Mouse (Mus musculus): Measurements from ENCODE around the gene Efna2. TPM values are rescaled to one million over a fixed set of nuclear protein-coding genes. Genes with fewer than 3 reads are reported as not detected.
A peak's percentile ranks its signal among the peaks of the same experiment; 100 is the strongest.

Efna2 gene
- total and polyA plus RNA-seq, 2 experiments from 2014 or later = 23.2 to 32.8 TPM

DNA sequence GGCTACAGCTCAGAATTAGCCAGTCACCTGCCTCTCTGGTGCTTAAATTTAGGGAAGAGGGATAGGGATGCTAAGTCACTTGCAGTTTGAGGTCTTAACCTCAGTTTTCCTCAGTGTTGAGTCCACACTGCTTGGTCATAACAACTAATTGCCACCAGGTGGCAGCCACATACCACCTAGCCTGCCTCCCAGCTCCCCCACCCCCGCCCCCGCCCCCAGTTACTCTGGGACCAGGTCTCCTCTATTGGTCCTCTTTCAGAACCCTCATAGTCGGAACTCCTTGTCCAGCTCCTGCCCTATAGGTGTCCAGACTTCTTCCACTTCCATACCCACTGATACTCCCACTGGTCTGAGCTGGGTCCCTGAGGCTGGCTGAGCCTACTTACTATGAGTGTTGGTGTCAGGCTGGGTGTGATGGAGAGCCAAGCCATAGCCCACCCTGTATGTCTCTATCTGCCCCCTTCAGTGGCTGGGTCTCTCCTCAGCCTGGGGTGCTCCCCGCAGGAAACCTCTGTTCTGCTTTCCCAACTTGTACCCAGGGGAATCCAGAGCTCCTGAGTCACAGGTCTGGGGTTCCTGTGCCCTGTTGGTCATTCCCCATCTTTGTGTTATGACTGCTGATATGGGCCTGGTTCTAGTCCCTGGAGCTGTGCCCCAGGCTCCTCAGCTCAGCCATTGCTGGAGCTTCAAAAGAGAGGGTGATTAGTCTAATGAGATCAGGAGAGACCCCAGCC, 3.6 kb upstream of the Efna2 start:
- H3K9ac ChIP-seq (replicated peaks; ENCODE audit: low read length) = no peak overlapping the region
- H3K4me1 ChIP-seq (ENCODE audit: insufficient read depth, low read length) = 0 out of 2 replicates have a peak, but pooled peaks cover 5% of the 10 kb centered on the region
- ATAC-seq = 0 out of 2 replicates have a peak, but pooled peaks have one; percentile 10
- DNase-seq (ENCODE audit: low spot score) = peak; percentile 79
- no peak overlapping the region for H3K27ac ChIP-seq
- no peak overlapping the region for H3K4me3 ChIP-seq (ENCODE audit: low read length)
- WGBS = 25% methylated on average over 4 of the region's 4 CpGs
- H3K9me3 ChIP-seq (ENCODE audit: low read length) = no peaks in the 10 kb centered on the region
- no peaks in the 10 kb centered on the region for H3K27me3 ChIP-seq (ENCODE audit: insufficient read depth, low read length)
- no peak overlapping the region for H3K4me2 ChIP-seq (ENCODE audit: low read depth, low read length)
- TF ChIP-seq CTCF (IDR thresholded peaks at IDR 0.05; ENCODE audit: low read depth) = peak; percentile 79
- peaks cover 12% of the 10 kb centered on the region; the same call in 1 of the 2 replicates for H3K36me3 ChIP-seq (ENCODE audit: insufficient read depth, low read length)

- ATAC-seq = no peak
- Histone ChIP-seq H3K27me3 (ENCODE audit: insufficient read depth, low read length) (no peaks in the 10 kb centered on the region), H3K36me3 (ENCODE audit: insufficient read depth, low read length) (peaks cover 8% of the 10 kb centered on the region; the same call in 1 of the 2 replicates), H3K4me1 (ENCODE audit: insufficient read depth, low read length) (0 out of 2 replicates have a peak, but pooled peaks cover 7% of the 10 kb centered on the region), H3K9me3 (ENCODE audit: low read length) (no peaks in the 10 kb centered on the region), H3K4me3 (ENCODE audit: low read length) (no peak overlapping the region), H3K27ac (no peak overlapping the region), H3K9ac (replicated peaks; ENCODE audit: low read length) (no peak overlapping the region), H3K4me2 (ENCODE audit: low read depth, low read length) (no peak overlapping the region)
- WGBS = 74% methylated on average over 5 of the region's 5 CpGs
- DNase-seq (ENCODE audit: low spot score) = no peak
- no peak for TF ChIP-seq CTCF (IDR thresholded peaks at IDR 0.05; ENCODE audit: low read depth)
These were observed 2.9 kb upstream of the Efna2 start for GRCm38 (mm10) chr10:80176270-80176834.

GRCm38 (mm10) chr10:80177441-80178279, 1.6 kb upstream of the Efna2 start:
- 52% methylated on average over 7 of the region's 7 CpGs for WGBS
- 0 out of 2 replicates have a peak, but pooled peaks cover 7% of the 10 kb centered on the region for H3K4me1 ChIP-seq (ENCODE audit: insufficient read depth, low read length)
- no peak overlapping the region for H3K27ac ChIP-seq
- no peak for DNase-seq (ENCODE audit: low spot score)
- H3K27me3 ChIP-seq (ENCODE audit: insufficient read depth, low read length) = no peaks in the 10 kb centered on the region
- H3K36me3 ChIP-seq (ENCODE audit: insufficient read depth, low read length) = no peaks in the 10 kb centered on the region
- ATAC-seq = no peak
- H3K9ac ChIP-seq (replicated peaks; ENCODE audit: low read length) = no peak overlapping the region
- no peak overlapping the region for H3K4me2 ChIP-seq (ENCODE audit: low read depth, low read length)
- no peaks in the 10 kb centered on the region for H3K9me3 ChIP-seq (ENCODE audit: low read length)
- no peak overlapping the region for H3K4me3 ChIP-seq (ENCODE audit: low read length)
- no peak for TF ChIP-seq CTCF (IDR thresholded peaks at IDR 0.05; ENCODE audit: low read depth)

DNA sequence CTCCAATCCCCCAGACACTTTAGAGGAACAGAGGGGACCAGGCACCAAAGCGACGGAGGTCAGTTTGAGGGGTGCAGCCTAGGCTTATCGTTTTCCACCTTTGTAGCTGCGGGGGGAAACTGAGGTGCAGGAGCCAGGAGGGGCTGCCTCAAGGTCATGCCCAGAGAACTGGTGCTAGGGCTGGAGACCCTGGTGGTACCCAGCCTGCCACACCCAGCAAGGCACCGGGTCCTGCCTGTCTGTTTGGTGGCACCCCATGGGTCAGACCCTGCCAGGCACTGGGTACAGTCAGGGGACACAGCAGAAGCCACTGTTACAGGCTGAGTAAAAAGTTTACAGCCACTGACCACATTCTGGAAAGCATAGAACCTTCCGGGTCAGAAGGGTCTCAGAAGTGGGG, 1.0 kb downstream of the Efna2 start:
- DNase-seq (ENCODE audit: low spot score) (no peak), ATAC-seq (no peak)
- Histone ChIP-seq H3K9me3 (ENCODE audit: low read length) (no peaks in the 10 kb centered on the region), H3K27me3 (ENCODE audit: insufficient read depth, low read length) (no peaks in the 10 kb centered on the region), H3K4me3 (ENCODE audit: low read length) (peak overlapping the region; percentile 69), H3K4me1 (ENCODE audit: insufficient read depth, low read length) (0 out of 2 replicates have a peak, but pooled peaks cover 7% of the 10 kb centered on the region), H3K9ac (replicated peaks; ENCODE audit: low read length) (peak overlapping the region; percentile 85), H3K27ac (no peak overlapping the region), H3K36me3 (ENCODE audit: insufficient read depth, low read length) (no peaks in the 10 kb centered on the region), H3K4me2 (ENCODE audit: low read depth, low read length) (peak overlapping the region; percentile 85)
- no peak for TF ChIP-seq CTCF (IDR thresholded peaks at IDR 0.05; ENCODE audit: low read depth)
- 32% methylated on average over 6 of the region's 6 CpGs for WGBS

- H3K27ac ChIP-seq = no peak overlapping the region
- H3K4me3 ChIP-seq (ENCODE audit: low read length) = peak overlapping the region; percentile 69; the same call in 1 of the 2 replicates
- peak overlapping the region; percentile 85 for H3K4me2 ChIP-seq (ENCODE audit: low read depth, low read length)
- no peak for TF ChIP-seq CTCF (IDR thresholded peaks at IDR 0.05; ENCODE audit: low read depth)
- H3K36me3 ChIP-seq (ENCODE audit: insufficient read depth, low read length) = no peaks in the 10 kb centered on the region
- H3K9me3 ChIP-seq (ENCODE audit: low read length) = no peaks in the 10 kb centered on the region
- no peak for ATAC-seq
- 0 out of 2 replicates have a peak overlapping the region, but pooled peaks have one; percentile 85 for H3K9ac ChIP-seq (replicated peaks; ENCODE audit: low read length)
- no peaks in the 10 kb centered on the region for H3K27me3 ChIP-seq (ENCODE audit: insufficient read depth, low read length)
- no peak for DNase-seq (ENCODE audit: low spot score)
- WGBS = 32% methylated on average over 5 of the region's 5 CpGs
- 0 out of 2 replicates have a peak, but pooled peaks cover 7% of the 10 kb centered on the region for H3K4me1 ChIP-seq (ENCODE audit: insufficient read depth, low read length)
These were observed 1.5 kb downstream of the Efna2 start for GRCm38 (mm10) chr10:80180823-80181222.

DNA sequence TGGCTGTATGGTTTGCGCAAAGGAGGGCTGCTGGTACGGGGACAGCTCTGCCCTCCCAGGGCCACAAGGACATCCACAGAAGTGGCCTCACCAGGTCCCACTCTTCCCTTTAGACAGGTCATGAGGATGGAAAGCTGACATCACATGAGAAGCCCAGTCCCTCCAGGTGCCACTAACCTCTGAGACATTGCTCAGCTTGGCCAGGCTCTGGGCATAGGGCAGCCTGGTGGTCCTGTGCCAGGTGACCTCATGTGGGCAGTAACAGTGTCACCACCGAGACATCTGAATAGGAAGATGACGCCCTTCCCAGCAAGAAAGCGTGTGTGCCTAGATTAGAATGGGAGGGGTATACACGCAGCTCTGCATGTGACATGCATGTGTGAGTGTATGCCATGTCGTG, 3.3 kb downstream of the Efna2 start:
- ATAC-seq (no peak), DNase-seq (ENCODE audit: low spot score) (no peak)
- Histone ChIP-seq H3K9me3 (ENCODE audit: low read length) (no peaks in the 10 kb centered on the region), H3K4me3 (ENCODE audit: low read length) (no peak overlapping the region), H3K27ac (no peak overlapping the region), H3K9ac (replicated peaks; ENCODE audit: low read length) (no peak overlapping the region), H3K36me3 (ENCODE audit: insufficient read depth, low read length) (no peaks in the 10 kb centered on the region), H3K27me3 (ENCODE audit: insufficient read depth, low read length) (no peaks in the 10 kb centered on the region), H3K4me2 (ENCODE audit: low read depth, low read length) (no peak overlapping the region), H3K4me1 (ENCODE audit: insufficient read depth, low read length) (0 out of 2 replicates have a peak, but pooled peaks cover 7% of the 10 kb centered on the region)
- 94% methylated on average over 7 of the region's 7 CpGs for WGBS
- no peak for TF ChIP-seq CTCF (IDR thresholded peaks at IDR 0.05; ENCODE audit: low read depth)
